14 mouse cellular contexts compared by ENCODE assay signal in the genomic region with DNA sequence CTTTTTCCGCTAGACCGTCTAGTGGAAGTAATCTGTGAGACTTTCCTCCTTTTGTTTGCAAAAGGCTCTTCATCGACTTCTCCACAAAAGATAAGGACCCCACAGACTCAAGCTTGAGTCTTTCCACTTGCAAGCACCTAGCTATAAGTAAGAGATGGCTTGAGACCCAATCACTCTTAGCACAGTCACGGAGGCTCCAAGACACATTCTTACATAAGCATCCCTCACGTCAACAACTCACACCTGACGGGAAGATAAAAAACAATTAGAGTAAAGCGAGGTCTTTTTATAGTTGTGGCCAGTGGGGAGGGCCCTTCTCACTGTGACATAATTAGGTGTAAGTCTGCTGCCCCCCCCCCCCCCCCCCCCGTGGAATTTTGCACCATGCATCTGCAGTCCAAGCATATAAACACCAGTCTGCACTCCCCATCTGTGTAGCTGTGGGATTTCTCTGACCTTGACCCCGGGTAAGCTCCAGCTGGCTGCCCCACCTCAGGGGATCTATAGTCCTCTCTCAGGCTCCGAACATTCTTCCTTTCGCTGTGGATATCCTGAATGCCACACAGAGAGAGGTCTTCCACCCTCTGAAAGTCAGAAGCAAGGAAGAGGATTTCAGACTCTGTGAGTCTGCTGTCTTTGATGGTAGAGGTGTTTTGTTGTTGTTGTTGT.
DNase-seq lines count a peak whose midpoint lies in the region; ATAC-seq and TF ChIP-seq lines count a peak whose summit lies in the region.
"Had no signal": no experiment of that assay in that cellular context is flagged by ENCODE, and none has a peak within 500 bp of the region (broad histone marks: within the 10 kb centered on the region; RNA-seq: fewer than 3 reads in every experiment).

No protein-coding gene starts in this region.

- H3K4me2 ChIP-seq in forebrain, embryonic 12.5 days, result no peak overlapping the region
- H3K4me2 ChIP-seq in forebrain, embryonic 15.5 days (replicated peaks), result no peak overlapping the region
- no peak overlapping the region for H3K4me2 ChIP-seq in kidney, embryonic 16.5 days (replicated peaks; ENCODE audit: low read depth, low read length)
- H3K4me2 ChIP-seq in CH12.LX (ENCODE audit: insufficient read depth, low read depth, poor library complexity, severe bottlenecking), result peak overlapping the region; percentile 81
- H3K4me2 ChIP-seq in neural tube, embryonic 15.5 days, result no peak overlapping the region
- H3K4me2 ChIP-seq: hindbrain, embryonic 14.5 days had no signal

- peaks cover 8% of the 10 kb centered on the region for H3K79me2 ChIP-seq in CH12.LX (replicated peaks; ENCODE audit: control insufficient read depth, extremely low read depth, insufficient read depth, poor library complexity, severe bottlenecking)

- peak; percentile 69 for ATAC-seq in forebrain, embryonic 12.5 days (ENCODE audit: low FRiP score)
- ATAC-seq in forebrain, embryonic 15.5 days (replicated peaks), result no peak
- peak; percentile 37; the same call in 1 of the 2 replicates for ATAC-seq in kidney, embryonic 16.5 days (ENCODE audit: low FRiP score, low TSS enrichment)
- ATAC-seq in neural tube, embryonic 15.5 days (ENCODE audit: low FRiP score), result no peak
- ATAC-seq: activated CD4-positive, CD25-positive, alpha-beta regulatory T cell, adult 4 months had no signal

- H3K27ac ChIP-seq in forebrain, embryonic 12.5 days, result no peak overlapping the region
- H3K27ac ChIP-seq in forebrain, embryonic 15.5 days (replicated peaks), result no peak overlapping the region
- H3K27ac ChIP-seq in kidney, embryonic 16.5 days (ENCODE audit: low read length), result no peak overlapping the region
- H3K27ac ChIP-seq in CH12.LX (ENCODE audit: insufficient read depth, low read depth), result peak overlapping the region; percentile 35
- no peak overlapping the region for H3K27ac ChIP-seq in neural tube, embryonic 15.5 days (replicated peaks)
- H3K27ac ChIP-seq: hindbrain, embryonic 14.5 days had no signal

- in situ Hi-C loops in CH12.LX (cut with MboI; ENCODE audit: low pct_ligation_motif_present, low pct_unique_long_range_greater_than_20kb, low sequenced_read_pairs), result no loop called here

- dilution Hi-C loops in CH12.LX (cut with MboI; ENCODE audit: extremely low pct_ligation_motif_present, extremely low pct_unique_long_range_greater_than_20kb, low sequenced_read_pairs), result no loop called here

- no peak overlapping the region for H3K4me3 ChIP-seq in forebrain, embryonic 12.5 days (replicated peaks)
- H3K4me3 ChIP-seq in forebrain, embryonic 15.5 days, result no peak overlapping the region
- H3K4me3 ChIP-seq in kidney, embryonic 16.5 days (ENCODE audit: low read length), result no peak overlapping the region
- H3K4me3 ChIP-seq in CH12.LX (replicated peaks in 1 of 3; ENCODE audit: low read depth in 2 of 3, low read length in 2 of 3, poor library complexity in 1 of 3), result no peak overlapping the region
- no peak overlapping the region for H3K4me3 ChIP-seq in neural tube, embryonic 15.5 days (replicated peaks)

- no peak for TF ChIP-seq CTCF in CH12.LX (conservative IDR thresholded peaks at IDR 0.05 in 1 of 2, IDR thresholded peaks at IDR 0.05 in 1 of 2; ENCODE audit: low read depth in 2 of 2, low read length in 2 of 2)

- no peak for TF ChIP-seq RAD21 in CH12.LX (IDR thresholded peaks at IDR 0.05; ENCODE audit: low read depth, low read length)

- H3K4me1 ChIP-seq in forebrain, embryonic 12.5 days, result peaks cover 26% of the 10 kb centered on the region
- H3K4me1 ChIP-seq in forebrain, embryonic 15.5 days, result 0 out of 2 replicates have a peak, but pooled peaks cover 5% of the 10 kb centered on the region
- no peaks in the 10 kb centered on the region for H3K4me1 ChIP-seq in kidney, embryonic 16.5 days (ENCODE audit: insufficient read depth, low read length)
- H3K4me1 ChIP-seq in CH12.LX (ENCODE audit: control insufficient read depth in 1 of 2, insufficient read depth in 2 of 2), result peaks cover 14 to 29% of the 10 kb centered on the region in 2 experiments
- H3K4me1 ChIP-seq in neural tube, embryonic 15.5 days, result no peaks in the 10 kb centered on the region

- TF ChIP-seq EP300 in CH12.LX (IDR thresholded peaks at IDR 0.05; ENCODE audit: low read length), result no peak

- 52% methylated on average over 11 of the region's 11 CpGs for WGBS in forebrain, embryonic 12.5 days
- 55% methylated on average over 11 of the region's 11 CpGs for WGBS in forebrain, embryonic 15.5 days
- WGBS in kidney, embryonic 16.5 days, result 62% methylated on average over 11 of the region's 11 CpGs
- WGBS in neural tube, embryonic 15.5 days, result 59% methylated on average over 11 of the region's 11 CpGs

- H3K27me3 ChIP-seq in forebrain, embryonic 12.5 days, result no peaks in the 10 kb centered on the region
- no peaks in the 10 kb centered on the region for H3K27me3 ChIP-seq in forebrain, embryonic 15.5 days
- no peaks in the 10 kb centered on the region for H3K27me3 ChIP-seq in kidney, embryonic 16.5 days (ENCODE audit: insufficient read depth, low read length)
- H3K27me3 ChIP-seq in CH12.LX (replicated peaks), result no peaks in the 10 kb centered on the region
- no peaks in the 10 kb centered on the region for H3K27me3 ChIP-seq in neural tube, embryonic 15.5 days (replicated peaks)

- H3K9ac ChIP-seq in forebrain, embryonic 12.5 days, result no peak overlapping the region
- H3K9ac ChIP-seq in forebrain, embryonic 15.5 days (replicated peaks), result no peak overlapping the region
- H3K9ac ChIP-seq in kidney, embryonic 16.5 days (replicated peaks; ENCODE audit: low read length), result no peak overlapping the region
- no peak overlapping the region; the same call in 1 of the 2 replicates for H3K9ac ChIP-seq in CH12.LX (ENCODE audit: insufficient read depth, low read depth)
- H3K9ac ChIP-seq in neural tube, embryonic 15.5 days (replicated peaks), result no peak overlapping the region
- H3K9ac ChIP-seq: hindbrain, embryonic 14.5 days had no signal

- H3K36me3 ChIP-seq in forebrain, embryonic 12.5 days (replicated peaks), result no peaks in the 10 kb centered on the region; the same call in 1 of the 2 replicates
- H3K36me3 ChIP-seq in forebrain, embryonic 15.5 days, result no peaks in the 10 kb centered on the region
- H3K36me3 ChIP-seq in kidney, embryonic 16.5 days (ENCODE audit: insufficient read depth, low read length), result no peaks in the 10 kb centered on the region
- no peaks in the 10 kb centered on the region for H3K36me3 ChIP-seq in CH12.LX (replicated peaks in 1 of 2; ENCODE audit: control insufficient read depth in 1 of 2, insufficient read depth in 1 of 2, low read length in 1 of 2)
- no peaks in the 10 kb centered on the region for H3K36me3 ChIP-seq in neural tube, embryonic 15.5 days

- TF ChIP-seq POLR2A in CH12.LX (IDR thresholded peaks at IDR 0.05; ENCODE audit: low read depth, low read length), result no peak

- H3K9me3 ChIP-seq in forebrain, embryonic 12.5 days, result no peaks in the 10 kb centered on the region
- no peaks in the 10 kb centered on the region for H3K9me3 ChIP-seq in forebrain, embryonic 15.5 days
- no peaks in the 10 kb centered on the region for H3K9me3 ChIP-seq in kidney, embryonic 16.5 days (ENCODE audit: low read length)
- H3K9me3 ChIP-seq in CH12.LX (replicated peaks; ENCODE audit: low read length), result no peaks in the 10 kb centered on the region
- H3K9me3 ChIP-seq in neural tube, embryonic 15.5 days (replicated peaks), result no peaks in the 10 kb centered on the region

- DNase-seq in kidney, adult 11 months, result no peak
- no peak for DNase-seq in CH12.LX (ENCODE audit: extremely low read depth)
- peak; percentile 48 for DNase-seq in mesoderm, embryonic 11.5 days (ENCODE audit: low read depth, low spot score)
- DNase-seq in cerebellum, adult 8-10 months, result no peak
- DNase-seq: kidney, adult 8-10 months; liver; lung, postnatal 14 days; right cerebral cortex, adult 18-20 months had no signal

TF ChIP-seq in CH12.LX, 34 proteins besides CTCF, POLR2A, EP300 and RAD21:
- TF ChIP-seq NRF1 (IDR thresholded peaks at IDR 0.05; ENCODE audit: low read depth, low read length) (no peak), MAX (IDR thresholded peaks at IDR 0.05; ENCODE audit: low read length) (no peak), MEF2A (IDR thresholded peaks at IDR 0.05; ENCODE audit: borderline replicate concordance, low read depth, low read length) (no peak), KAT2A (IDR thresholded peaks at IDR 0.05; ENCODE audit: insufficient replicate concordance, low read length) (no peak), UBTF (IDR thresholded peaks at IDR 0.05; ENCODE audit: low read depth, low read length) (no peak), ETS1 (conservative IDR thresholded peaks at IDR 0.05; ENCODE audit: low read depth, low read length) (no peak; the same call in 1 of the 2 replicates), MXI1 (IDR thresholded peaks at IDR 0.05; ENCODE audit: low read depth, low read length) (no peak), MAFK (IDR thresholded peaks at IDR 0.05; ENCODE audit: insufficient replicate concordance, low read length) (no peak), ZKSCAN1 (IDR thresholded peaks at IDR 0.05; ENCODE audit: borderline replicate concordance, low read depth, low read length) (no peak), ELF1 (IDR thresholded peaks at IDR 0.05; ENCODE audit: low read depth, low read length) (no peak), BHLHE40 (IDR thresholded peaks at IDR 0.05; ENCODE audit: low read depth, low read length) (no peak), MAZ (IDR thresholded peaks at IDR 0.05; ENCODE audit: low read depth, low read length) (no peak)

Comparison
In these comparisons a context has a peak if more than half of its experiments do, and no peak if none do; other contexts are left out.
1. ATAC-seq: peak in forebrain, embryonic 12.5 days (single experiment) and kidney, embryonic 16.5 days (single experiment); none in forebrain, embryonic 15.5 days (single experiment) and neural tube, embryonic 15.5 days (single experiment).